Mouse (Mus musculus): ENCODE measurements around the gene Gm21988. TPM values are rescaled to one million over a fixed set of nuclear protein-coding genes. Genes with fewer than 3 reads are reported as not detected.
A peak's percentile ranks its signal among the peaks of the same experiment; 100 is the strongest.

The Gm21988 gene
- polyA plus RNA-seq, 1 experiment from 2014 or later, result 12.4 TPM

DNA sequence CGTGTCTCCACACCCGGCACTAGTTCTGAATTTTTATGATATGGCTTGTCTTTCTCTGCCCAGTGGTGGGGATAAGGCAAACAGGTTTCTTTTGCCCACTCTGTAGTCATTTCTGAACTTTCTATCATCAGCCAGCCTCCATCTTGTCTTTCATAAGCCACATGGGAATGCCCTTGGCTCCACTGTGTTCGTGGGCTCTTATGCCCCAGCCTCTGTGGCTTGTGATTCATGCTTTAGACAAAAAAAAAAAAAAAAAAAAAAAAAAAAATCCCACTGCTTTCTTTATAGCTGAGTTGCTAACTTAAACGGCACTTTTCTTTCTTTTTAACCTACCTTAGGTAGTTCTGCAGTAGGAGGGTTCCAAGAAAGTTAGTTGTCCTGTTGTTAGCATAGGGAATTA is 47.5 kb downstream of the Gm21988 start:
- Histone ChIP-seq H3K4me3 (no peak overlapping the region), H3K36me3 (no peaks in the 10 kb centered on the region), H3K9ac (replicated peaks) (no peak overlapping the region), H3K9me3 (no peaks in the 10 kb centered on the region), H3K27ac (replicated peaks) (no peak overlapping the region), H3K4me1 (no peaks in the 10 kb centered on the region), H3K27me3 (no peaks in the 10 kb centered on the region), H3K4me2 (replicated peaks) (no peak overlapping the region)
- no peak for ATAC-seq (ENCODE audit: low FRiP score, low read depth)
- WGBS, result 78% methylated on average over 4 of the region's 4 CpGs

DNA sequence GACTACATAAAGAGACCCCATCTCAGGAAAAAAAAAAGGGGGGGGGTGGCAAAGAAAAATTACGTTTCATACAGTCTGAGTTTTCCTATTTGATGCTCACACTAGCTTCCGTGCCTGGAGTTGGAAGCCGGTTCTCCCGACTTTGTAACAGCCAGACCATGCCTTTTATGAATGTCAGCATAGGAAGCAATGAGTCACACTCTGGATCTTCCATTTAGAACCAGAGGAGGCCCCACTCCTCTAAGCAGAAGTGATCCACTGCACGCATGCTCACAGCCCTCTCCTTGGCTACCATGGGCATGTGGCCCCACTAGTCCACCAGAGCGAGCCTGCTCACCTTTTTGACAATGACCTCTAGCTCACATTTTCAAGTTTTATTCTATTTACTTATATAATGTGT is 48.4 kb downstream of the Gm21988 start:
- no peak for ATAC-seq (ENCODE audit: low FRiP score, low read depth)
- WGBS, result 83% methylated on average over 6 of the region's 6 CpGs
- no peaks in the 10 kb centered on the region for H3K4me1 ChIP-seq
- H3K4me2 ChIP-seq (replicated peaks), result no peak overlapping the region
- no peaks in the 10 kb centered on the region for H3K9me3 ChIP-seq
- no peak overlapping the region for H3K27ac ChIP-seq (replicated peaks)
- H3K36me3 ChIP-seq, result no peaks in the 10 kb centered on the region
- H3K4me3 ChIP-seq, result no peak overlapping the region
- no peak overlapping the region for H3K9ac ChIP-seq (replicated peaks)
- H3K27me3 ChIP-seq, result no peaks in the 10 kb centered on the region

DNA sequence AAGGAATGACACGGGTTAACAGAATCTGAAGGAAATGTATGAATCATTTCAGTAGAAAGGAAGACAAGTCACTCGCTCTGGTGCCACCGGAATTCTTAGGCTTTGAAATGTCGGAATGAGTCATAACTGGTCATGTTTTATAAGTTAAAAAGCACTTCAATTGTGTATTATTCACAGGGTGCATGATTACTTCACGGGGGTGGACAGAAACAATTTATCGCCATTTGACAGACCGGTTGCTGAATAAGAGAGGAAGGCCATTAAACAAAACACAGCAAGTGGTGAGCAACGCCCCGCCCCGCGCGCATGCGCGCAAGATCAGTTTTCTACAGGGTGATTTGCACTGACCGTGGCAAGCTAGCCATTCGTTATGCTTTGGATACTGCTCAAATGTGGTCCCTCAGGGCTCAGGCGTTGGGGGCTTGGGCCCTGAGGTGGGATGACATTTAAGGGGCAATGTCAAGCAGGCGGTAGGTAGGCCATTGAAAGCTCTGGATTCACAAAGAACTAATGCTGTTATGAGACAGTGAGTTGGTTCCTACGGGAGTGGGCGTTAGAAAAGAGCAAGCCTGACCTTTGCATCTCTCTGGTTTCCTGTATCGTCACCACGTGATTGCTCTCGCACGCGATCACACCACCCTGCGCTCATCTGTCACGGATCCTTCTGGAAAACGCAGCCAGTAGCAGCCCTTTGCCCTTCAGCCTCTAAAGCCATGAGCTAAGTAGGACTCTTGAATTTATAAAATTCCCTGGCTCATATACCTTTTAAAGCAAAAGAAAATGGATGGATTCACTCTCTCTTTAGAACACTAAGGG is 50.1 kb downstream of the Gm21988 start:
- no peaks in the 10 kb centered on the region for H3K36me3 ChIP-seq
- H3K4me2 ChIP-seq (replicated peaks), result no peak overlapping the region
- 91% methylated on average over 28 of the region's 28 CpGs for WGBS
- H3K9ac ChIP-seq (replicated peaks), result no peak overlapping the region
- no peak overlapping the region for H3K4me3 ChIP-seq
- no peak for ATAC-seq (ENCODE audit: low FRiP score, low read depth)
- no peaks in the 10 kb centered on the region for H3K27me3 ChIP-seq
- no peaks in the 10 kb centered on the region for H3K9me3 ChIP-seq
- no peak overlapping the region for H3K27ac ChIP-seq (replicated peaks)
- H3K4me1 ChIP-seq, result no peaks in the 10 kb centered on the region

MicroRNAs encoded within 50 kb of the gene (microRNA counts, 519-probe panel; counts per million panel counts)
- not detected for microRNA mmu-miR-195
- not detected for microRNA mmu-miR-497

Small RNA genes within 50 kb of the gene (microRNA-seq; reads per million reads assigned to microRNA genes)
- gene Mir195a, result 509 reads per million, percentile 71 among the genes with 10 or more reads in this experiment
- not detected for gene Mir497
- not detected for gene Mir497b

Other genes with a start within 250 kb of the Gm21988 start
- 552 and 567 TPM in 2 replicates for gene Gabarap, start 248.7 kb downstream of the Gm21988 start, polyA plus RNA-seq (2016; fragmentation: Nextera tagmentation; extraction: Ambion mirVana)
- 89.4 and 96.5 TPM in 2 replicates for gene Phf23, start 244.1 kb downstream of the Gm21988 start, polyA plus RNA-seq (2016; fragmentation: Nextera tagmentation; extraction: Ambion mirVana)
- gene Dvl2, start 239.2 kb downstream of the Gm21988 start, polyA plus RNA-seq (2016; fragmentation: Nextera tagmentation; extraction: Ambion mirVana), result 45.3 and 49.2 TPM in 2 replicates
- 50.7 and 57.9 TPM in 2 replicates for gene Acadvl, start 224.4 kb downstream of the Gm21988 start, polyA plus RNA-seq (2016; fragmentation: Nextera tagmentation; extraction: Ambion mirVana)
- gene Dlg4, start 222.9 kb downstream of the Gm21988 start, polyA plus RNA-seq (2016; fragmentation: Nextera tagmentation; extraction: Ambion mirVana), result 23.9 and 30.2 TPM in 2 replicates
- gene Asgr1, start 185.7 kb downstream of the Gm21988 start, polyA plus RNA-seq (2016; fragmentation: Nextera tagmentation; extraction: Ambion mirVana), result 0.33 and 0.89 TPM in 2 replicates
- not detected in 2 replicates for gene Asgr2, start 147.2 kb downstream of the Gm21988 start, polyA plus RNA-seq (2016; fragmentation: Nextera tagmentation; extraction: Ambion mirVana)
- gene Mgl2, start 109.5 kb downstream of the Gm21988 start, polyA plus RNA-seq (2016; fragmentation: Nextera tagmentation; extraction: Ambion mirVana), result 0.47 and 1.0 TPM in 2 replicates
- gene Clec10a, start 83.6 kb downstream of the Gm21988 start, polyA plus RNA-seq (2016; fragmentation: Nextera tagmentation; extraction: Ambion mirVana), result 0.58 and 1.3 TPM in 2 replicates
- 1.9 and 2.8 TPM in 2 replicates for gene Slc16a11, start 27.1 kb downstream of the Gm21988 start, polyA plus RNA-seq (2016; fragmentation: Nextera tagmentation; extraction: Ambion mirVana)
- 19.0 and 19.5 TPM in 2 replicates for gene Slc16a13, start 18.8 kb downstream of the Gm21988 start, polyA plus RNA-seq (2016; fragmentation: Nextera tagmentation; extraction: Ambion mirVana)
- gene Bcl6b, start 10.0 kb downstream of the Gm21988 start, polyA plus RNA-seq (2016; fragmentation: Nextera tagmentation; extraction: Ambion mirVana), result 5.2 and 5.4 TPM in 2 replicates
- 210 and 213 TPM in 2 replicates for gene 0610010K14Rik, start 1.9 kb downstream of the Gm21988 start, polyA plus RNA-seq (2016; fragmentation: Nextera tagmentation; extraction: Ambion mirVana)
- 172 and 188 TPM in 2 replicates for gene Rnasek, start within 50 bp of the Gm21988 start, polyA plus RNA-seq (2016; fragmentation: Nextera tagmentation; extraction: Ambion mirVana)
- gene Alox12, start 15.5 kb upstream of the Gm21988 start, polyA plus RNA-seq (2016; fragmentation: Nextera tagmentation; extraction: Ambion mirVana), result 1.7 and 1.8 TPM in 2 replicates
- not detected in 2 replicates for gene Alox12e, start 82.8 kb upstream of the Gm21988 start, polyA plus RNA-seq (2016; fragmentation: Nextera tagmentation; extraction: Ambion mirVana)
- 0.14 and 0.21 TPM in 2 replicates for gene Alox15, start 112.2 kb upstream of the Gm21988 start, polyA plus RNA-seq (2016; fragmentation: Nextera tagmentation; extraction: Ambion mirVana)
- 40.0 and 40.3 TPM in 2 replicates for gene Pelp1, start 170.2 kb upstream of the Gm21988 start, polyA plus RNA-seq (2016; fragmentation: Nextera tagmentation; extraction: Ambion mirVana)
- 37.0 and 41.1 TPM in 2 replicates for gene Arrb2, start 192.8 kb upstream of the Gm21988 start, polyA plus RNA-seq (2016; fragmentation: Nextera tagmentation; extraction: Ambion mirVana)
- gene Med11, start 212.1 kb upstream of the Gm21988 start, polyA plus RNA-seq (2016; fragmentation: Nextera tagmentation; extraction: Ambion mirVana), result 37.6 and 39.2 TPM in 2 replicates
- 0.21 and 0.33 TPM in 2 replicates for gene Zmynd15, start 219.6 kb upstream of the Gm21988 start, polyA plus RNA-seq (2016; fragmentation: Nextera tagmentation; extraction: Ambion mirVana)
- gene Cxcl16, start 220.2 kb upstream of the Gm21988 start, polyA plus RNA-seq (2016; fragmentation: Nextera tagmentation; extraction: Ambion mirVana), result 1.6 and 1.7 TPM in 2 replicates